Mouse (Mus musculus) forebrain, embryonic 14.5 days (tissue): ENCODE measurements around the gene Sertad1. TPM values are rescaled to one million over a fixed set of nuclear protein-coding genes. Genes with fewer than 3 reads are reported as not detected.

Source experiments
- ATAC-seq: fragments of 200-750 bp; cut with Nextera tagmentation; 2 replicates; pipeline ENCODE4 v1.8.0; 2017; ENCODE audit warnings: mild to moderate bottlenecking, moderate library complexity
- DNase-seq: peaks from one replicate; pipeline ENCODE4 v3.0.0-alpha.2; 2015; ENCODE audit warnings: low spot score
- H3K27ac ChIP-seq: fragments of 300-500 bp; sonication (generic); 2 replicates; pipeline ENCODE4 v1.5.1; 2014; ENCODE audit warnings: low read depth, mild to moderate bottlenecking, control low read depth, low read length, moderate library complexity
- H3K27me3 ChIP-seq: fragments of 300-500 bp; sonication (generic); replicated peaks from 2 replicates; pipeline ENCODE4 v1.6.1; 2014; ENCODE audit warnings: low read length, control low read depth, mixed read lengths; ENCODE audit not compliant: control insufficient read depth, insufficient read depth
- H3K36me3 ChIP-seq: fragments of 300-500 bp; sonication (generic); 2 replicates; pipeline ENCODE4 v1.6.1; 2014; ENCODE audit warnings: low read length, control low read depth; ENCODE audit not compliant: control insufficient read depth, insufficient read depth
- H3K4me1 ChIP-seq: fragments of 300-500 bp; sonication (generic); 2 replicates; pipeline ENCODE4 v1.6.1; 2014; ENCODE audit warnings: antibody characterized with exemption, low read length, control low read depth; ENCODE audit not compliant: control insufficient read depth, insufficient read depth
- H3K4me2 ChIP-seq: fragments of 300-500 bp; sonication (generic); 2 replicates; pipeline ENCODE4 v1.6.1; 2014; ENCODE audit warnings: mild to moderate bottlenecking, control low read depth, low read length
- H3K4me3 ChIP-seq: fragments of 300-500 bp; sonication (generic); 2 replicates; pipeline ENCODE4 v1.5.1; 2014; ENCODE audit warnings: low read depth, low read length, control low read depth
- H3K9ac ChIP-seq: fragments of 300-500 bp; sonication (generic); 2 replicates; pipeline ENCODE4 v1.6.1; 2014; ENCODE audit warnings: mild to moderate bottlenecking, low read length, control low read depth, moderate library complexity
- H3K9me3 ChIP-seq: fragments of 300-500 bp; sonication (generic); replicated peaks from 2 replicates; pipeline ENCODE4 v1.6.1; 2016; ENCODE audit warnings: low read length, control low read depth, mixed read lengths; ENCODE audit not compliant: control insufficient read depth
- WGBS: fragments of 180-500 bp; shearing (Covaris S2); extraction: QIAGEN DNeasy Blood & Tissue Kit; methylation state at CpG from one replicate; pipeline ENCODE4 v1.1.7; 2014; 5-methylcytosine and 5-hydroxymethylcytosine counted together
- polyA plus RNA-seq: library from polyadenylated mRNA; unstranded; fragments of >200 nt; fragmentation: Nextera tagmentation; extraction: Ambion mirVana; gene quantifications from 2 replicates; pipeline ENCODE4 v1.2.1, GENCODE M21; 2014

The Sertad1 gene
- polyA plus RNA-seq, 1 experiment from 2014 or later = 9.7 TPM

DNA sequence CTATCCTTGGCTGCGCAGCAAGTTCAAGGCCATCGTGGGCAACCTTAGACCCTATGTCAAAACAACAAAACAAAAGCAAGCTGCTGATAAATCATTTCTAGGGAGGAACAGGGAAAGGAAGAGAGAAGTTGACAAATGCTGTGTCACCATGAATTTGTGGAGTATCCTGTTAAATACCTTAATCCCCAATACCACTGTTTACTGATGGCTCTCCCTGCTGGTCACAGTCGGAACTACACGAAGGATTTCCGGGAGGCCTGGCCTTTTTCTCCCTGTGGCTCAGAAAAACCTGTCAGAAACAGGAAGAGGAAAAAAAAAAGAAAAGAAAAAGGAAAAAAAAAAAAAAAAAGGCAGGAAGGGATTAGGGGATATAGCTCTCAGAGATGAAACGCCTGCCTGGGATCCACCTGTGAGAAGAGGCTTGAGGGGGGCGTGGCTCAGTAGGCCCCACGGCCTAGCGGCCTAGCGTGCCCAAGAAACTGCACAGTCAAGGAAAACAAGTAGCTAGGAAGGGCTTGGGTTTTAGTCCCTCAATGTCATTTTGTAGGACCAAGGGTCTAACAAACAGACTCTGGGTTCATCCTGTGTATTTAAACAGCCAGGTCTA lies 37.4 kb upstream of the Sertad1 start:
- Histone ChIP-seq H3K4me2 (no peak overlapping the region), H3K4me3 (no peak overlapping the region), H3K27me3 (peaks cover 17% of the 10 kb centered on the region; the same call in 1 of the 2 replicates), H3K27ac (no peak overlapping the region), H3K36me3 (no peaks in the 10 kb centered on the region), H3K4me1 (0 out of 2 replicates have a peak, but pooled peaks cover 6% of the 10 kb centered on the region), H3K9ac (no peak overlapping the region), H3K9me3 (no peaks in the 10 kb centered on the region)
- no peak for ATAC-seq
- peak; percentile 40 for DNase-seq
- 55% methylated on average over 10 of the region's 10 CpGs for WGBS

DNA sequence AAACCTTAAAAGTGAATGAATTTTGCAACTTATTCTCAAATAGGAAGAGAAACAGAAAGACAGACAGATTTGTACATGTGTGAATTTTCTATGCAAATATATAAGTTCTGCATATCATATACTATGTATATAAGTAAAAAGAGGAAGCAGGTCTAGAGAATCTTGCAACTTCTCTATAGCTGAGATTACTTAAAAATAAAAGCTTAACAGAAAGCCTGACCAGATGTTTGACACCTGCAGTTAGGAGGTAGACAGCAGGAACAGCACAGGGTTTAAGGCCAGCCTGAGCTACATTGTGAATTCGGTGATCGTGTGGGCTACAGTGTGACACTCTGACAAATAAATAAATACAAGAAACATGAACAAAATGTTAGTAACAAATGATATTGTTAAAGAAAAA lies 35.4 kb upstream of the Sertad1 start:
- Histone ChIP-seq H3K9me3 (no peaks in the 10 kb centered on the region), H3K27ac (no peak overlapping the region), H3K27me3 (no peaks in the 10 kb centered on the region; the same call in 1 of the 2 replicates), H3K4me1 (0 out of 2 replicates have a peak, but pooled peaks cover 6% of the 10 kb centered on the region), H3K4me2 (no peak overlapping the region), H3K4me3 (no peak overlapping the region), H3K9ac (no peak overlapping the region), H3K36me3 (no peaks in the 10 kb centered on the region)
- ATAC-seq (no peak), DNase-seq (no peak)
- WGBS = 97% methylated on average over 2 of the region's 2 CpGs

- Histone ChIP-seq H3K27ac (no peak overlapping the region), H3K9ac (no peak overlapping the region), H3K27me3 (no peaks in the 10 kb centered on the region), H3K4me2 (no peak overlapping the region), H3K36me3 (no peaks in the 10 kb centered on the region), H3K4me3 (no peak overlapping the region), H3K9me3 (no peaks in the 10 kb centered on the region), H3K4me1 (0 out of 2 replicates have a peak, but pooled peaks cover 1% of the 10 kb centered on the region)
- DNase-seq (no peak), ATAC-seq (no peak)
- 53% methylated on average over 13 of the region's 13 CpGs for WGBS
These were observed 34.4 kb upstream of the Sertad1 start for GRCm38 (mm10) chr7:27452206-27452770.

DNA sequence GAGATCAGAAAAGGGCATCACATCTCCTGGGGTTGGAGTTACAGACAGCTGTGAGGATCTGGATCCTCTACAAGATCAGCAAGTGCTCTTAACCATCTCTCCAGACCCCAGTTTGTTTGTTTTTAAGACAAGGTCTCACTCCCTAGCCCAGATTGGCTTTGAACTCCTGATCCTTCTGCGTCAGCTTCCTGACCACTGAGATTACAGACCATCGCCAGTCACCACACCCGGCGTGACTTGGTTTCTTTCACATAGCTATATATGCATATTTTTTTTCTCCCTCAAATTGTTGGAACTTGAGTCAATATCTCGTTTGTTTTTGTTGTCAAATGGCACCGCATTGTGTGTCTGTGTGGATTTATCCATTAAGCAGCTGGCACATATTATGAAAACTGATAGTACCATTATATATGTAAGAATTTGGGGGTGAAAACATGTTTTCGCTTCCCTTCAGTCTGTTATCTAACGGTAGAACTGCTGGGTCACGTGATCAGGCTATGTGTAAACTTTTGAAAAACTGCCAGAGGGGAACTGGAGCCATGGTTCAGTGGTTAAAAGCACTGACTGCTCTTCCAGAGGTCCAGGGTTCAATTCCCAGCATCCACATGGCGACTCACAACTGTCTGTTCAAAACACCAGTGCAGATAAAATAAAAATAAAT lies 32.1 kb upstream of the Sertad1 start:
- DNase-seq = no peak
- H3K4me2 ChIP-seq = no peak overlapping the region
- 80% methylated on average over 10 of the region's 10 CpGs for WGBS
- H3K27ac ChIP-seq = no peak overlapping the region
- no peaks in the 10 kb centered on the region for H3K9me3 ChIP-seq
- H3K9ac ChIP-seq = no peak overlapping the region
- no peaks in the 10 kb centered on the region for H3K36me3 ChIP-seq
- no peaks in the 10 kb centered on the region for H3K27me3 ChIP-seq
- no peak overlapping the region for H3K4me3 ChIP-seq
- no peak for ATAC-seq
- H3K4me1 ChIP-seq = no peaks in the 10 kb centered on the region

- DNase-seq (no peak), ATAC-seq (no peak)
- no peaks in the 10 kb centered on the region for H3K9me3 ChIP-seq
- no peak overlapping the region for H3K4me2 ChIP-seq
- 88% methylated on average over 3 of the region's 3 CpGs for WGBS
- H3K36me3 ChIP-seq = no peaks in the 10 kb centered on the region
- no peaks in the 10 kb centered on the region for H3K27me3 ChIP-seq
- H3K27ac ChIP-seq = no peak overlapping the region
- no peak overlapping the region for H3K4me3 ChIP-seq
- H3K4me1 ChIP-seq = no peaks in the 10 kb centered on the region
- H3K9ac ChIP-seq = no peak overlapping the region
These were observed 31.4 kb upstream of the Sertad1 start for GRCm38 (mm10) chr7:27455273-27455672.

GRCm38 (mm10) chr7:27458614-27459013 lies 28.1 kb upstream of the Sertad1 start:
- Histone ChIP-seq H3K9me3 (no peaks in the 10 kb centered on the region), H3K4me3 (no peak overlapping the region), H3K9ac (no peak overlapping the region), H3K27me3 (no peaks in the 10 kb centered on the region), H3K36me3 (no peaks in the 10 kb centered on the region), H3K4me2 (no peak overlapping the region), H3K27ac (no peak overlapping the region), H3K4me1 (no peaks in the 10 kb centered on the region)
- ATAC-seq = no peak
- WGBS = 83% methylated on average over 4 of the region's 4 CpGs
- no peak for DNase-seq

GRCm38 (mm10) chr7:27459640-27460039 lies 27.1 kb upstream of the Sertad1 start:
- no peaks in the 10 kb centered on the region for H3K4me1 ChIP-seq
- H3K9me3 ChIP-seq = no peaks in the 10 kb centered on the region
- no peaks in the 10 kb centered on the region for H3K36me3 ChIP-seq
- no peaks in the 10 kb centered on the region for H3K27me3 ChIP-seq
- no peak overlapping the region for H3K9ac ChIP-seq
- no peak overlapping the region for H3K27ac ChIP-seq
- no peak overlapping the region for H3K4me3 ChIP-seq
- H3K4me2 ChIP-seq = no peak overlapping the region
- ATAC-seq (no peak), DNase-seq (no peak)
- WGBS = 91% methylated on average over 5 of the region's 5 CpGs

DNA sequence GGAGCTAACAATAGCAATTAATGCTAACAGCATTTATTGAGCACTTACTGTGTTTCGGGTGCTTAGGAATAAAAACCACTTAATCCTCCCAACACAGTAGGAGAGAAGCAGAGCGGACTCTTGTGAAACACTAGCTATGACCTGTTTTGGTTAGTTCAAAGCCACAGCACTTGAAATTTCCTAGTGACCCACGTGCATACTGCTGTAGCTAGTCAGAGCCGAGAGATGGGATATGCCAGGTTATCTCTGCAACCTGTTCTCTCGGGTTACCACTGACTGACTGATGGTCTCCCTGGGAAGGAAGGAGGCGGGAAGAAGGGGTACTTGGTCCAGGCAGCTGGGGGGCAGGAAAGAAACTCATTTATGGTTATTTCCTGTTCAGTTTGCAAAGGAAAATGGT lies 26.2 kb upstream of the Sertad1 start:
- ATAC-seq (no peak), DNase-seq (no peak)
- Histone ChIP-seq H3K4me1 (no peaks in the 10 kb centered on the region), H3K9ac (no peak overlapping the region), H3K27me3 (no peaks in the 10 kb centered on the region), H3K9me3 (no peaks in the 10 kb centered on the region), H3K27ac (no peak overlapping the region), H3K36me3 (no peaks in the 10 kb centered on the region), H3K4me3 (no peak overlapping the region), H3K4me2 (no peak overlapping the region)
- 87% methylated on average over 6 of the region's 6 CpGs for WGBS

GRCm38 (mm10) chr7:27467648-27468047 lies 19.1 kb upstream of the Sertad1 start:
- Histone ChIP-seq H3K4me3 (no peak overlapping the region), H3K4me1 (no peaks in the 10 kb centered on the region), H3K27me3 (no peaks in the 10 kb centered on the region), H3K9ac (no peak overlapping the region), H3K36me3 (no peaks in the 10 kb centered on the region), H3K4me2 (no peak overlapping the region), H3K27ac (no peak overlapping the region), H3K9me3 (no peaks in the 10 kb centered on the region)
- DNase-seq = no peak
- WGBS = 37% methylated on average over 4 of the region's 4 CpGs
- no peak for ATAC-seq
